Mouse (Mus musculus) CH12.LX (cell line): ENCODE measurements around the gene Lin52. TPM values are rescaled to one million over a fixed set of nuclear protein-coding genes. Genes with fewer than 3 reads are reported as not detected.

ENCODE experiments used
- DNase-seq: peaks from one replicate; pipeline ENCODE4 v3.0.0-alpha.2; 2013; ENCODE audit errors: extremely low read depth
- H3K27ac ChIP-seq: 2 replicates; pipeline ENCODE4 v1.5.1; 2012; ENCODE audit warnings: low read depth, mild to moderate bottlenecking, control low read depth, moderate library complexity; ENCODE audit not compliant: insufficient read depth
- H3K27me3 ChIP-seq: replicated peaks from 2 replicates; pipeline ENCODE3; 2012; ENCODE audit warnings: inconsistent platforms
- H3K36me3 ChIP-seq, 2 experiments: replicated peaks in 1 of 2; 2 replicates each; pipeline versions ENCODE3 to v1.6.1; 2012; ENCODE audit warnings: inconsistent platforms in 1 of 2, low read length in 1 of 2, mild to moderate bottlenecking in 1 of 2, mixed read lengths in 1 of 2, moderate library complexity in 1 of 2; ENCODE audit not compliant: control insufficient read depth in 1 of 2, insufficient read depth in 1 of 2
- H3K4me1 ChIP-seq, 2 experiments: 2 replicates each; pipeline ENCODE4 v1.6.1; 2012; ENCODE audit warnings: inconsistent platforms in 1 of 2, moderate library complexity in 1 of 2; ENCODE audit not compliant: insufficient read depth in 2 of 2, control insufficient read depth in 1 of 2
- H3K4me2 ChIP-seq: 2 replicates; pipeline ENCODE4 v1.6.1; 2012; ENCODE audit warnings: low read depth, mild to moderate bottlenecking, control low read depth; ENCODE audit not compliant: poor library complexity, insufficient read depth, severe bottlenecking
- H3K4me3 ChIP-seq, 3 experiments: fragments of 150-350 bp in 1 of 3; sonication (generic) in 1 of 3; replicated peaks in 1 of 3; 2 replicates each; pipeline versions ENCODE3 to v1.5.1; 2011 to 2012; ENCODE audit warnings: low read depth in 2 of 3, low read length in 2 of 3, mild to moderate bottlenecking in 2 of 3, moderate library complexity in 2 of 3, control low read depth in 1 of 3, improper control_type of control experiment in 1 of 3, inconsistent platforms in 1 of 3, mixed read lengths in 1 of 3; ENCODE audit not compliant: poor library complexity in 1 of 3
- H3K79me2 ChIP-seq: replicated peaks from 2 replicates; pipeline ENCODE4 v1.6.1; 2012; ENCODE audit warnings: mild to moderate bottlenecking, moderate library complexity; ENCODE audit not compliant: control insufficient read depth, poor library complexity, insufficient read depth, severe bottlenecking; ENCODE audit errors: extremely low read depth
- H3K9ac ChIP-seq: 2 replicates; pipeline ENCODE4 v1.6.1; 2012; ENCODE audit warnings: low read depth, mild to moderate bottlenecking, control low read depth, moderate library complexity; ENCODE audit not compliant: insufficient read depth
- H3K9me3 ChIP-seq: replicated peaks from 2 replicates; pipeline ENCODE3; 2012; ENCODE audit warnings: low read length, inconsistent platforms, mixed read lengths
- BHLHE40 ChIP-seq: IDR thresholded peaks from 2 replicates; pipeline ENCODE4 v1.6.1; 2011; ENCODE audit warnings: mild to moderate bottlenecking, low read depth, low read length, improper control_type of control experiment
- ELF1 ChIP-seq: IDR thresholded peaks from 2 replicates; pipeline ENCODE4 v1.6.1; 2014; ENCODE audit warnings: low read depth, mild to moderate bottlenecking, inconsistent platforms, low read length, improper control_type of control experiment
- HCFC1 ChIP-seq: IDR thresholded peaks from 2 replicates; pipeline ENCODE4 v1.6.1; 2012; ENCODE audit warnings: low read depth, mild to moderate bottlenecking, inconsistent platforms, low read length, improper control_type of control experiment
- IRF4 ChIP-seq: IDR thresholded peaks from 2 replicates; pipeline ENCODE4 v1.6.1; 2014; ENCODE audit warnings: low read depth, mild to moderate bottlenecking, inconsistent platforms, low read length, improper control_type of control experiment
- JUN ChIP-seq: IDR thresholded peaks from 2 replicates; pipeline ENCODE4 v1.6.1; 2011; ENCODE audit warnings: low read depth, mild to moderate bottlenecking, low read length, improper control_type of control experiment, moderate library complexity; ENCODE audit not compliant: insufficient read depth
- MAFK ChIP-seq: IDR thresholded peaks from 2 replicates; pipeline ENCODE4 v1.6.1; 2011; ENCODE audit warnings: low read length, improper control_type of control experiment; ENCODE audit not compliant: insufficient replicate concordance
- MAX ChIP-seq: IDR thresholded peaks from 2 replicates; pipeline ENCODE4 v1.6.1; 2011; ENCODE audit warnings: low read length, improper control_type of control experiment
- MAZ ChIP-seq: IDR thresholded peaks from 2 replicates; pipeline ENCODE4 v1.6.1; 2012; ENCODE audit warnings: low read depth, mild to moderate bottlenecking, inconsistent platforms, low read length, improper control_type of control experiment, moderate library complexity
- MEF2A ChIP-seq: IDR thresholded peaks from 2 replicates; pipeline ENCODE4 v1.6.1; 2014; ENCODE audit warnings: low read depth, mild to moderate bottlenecking, inconsistent platforms, low read length, improper control_type of control experiment, borderline replicate concordance
- MXI1 ChIP-seq: IDR thresholded peaks from 2 replicates; pipeline ENCODE4 v1.6.1; 2011; ENCODE audit warnings: mild to moderate bottlenecking, low read depth, low read length, improper control_type of control experiment
- NELFE ChIP-seq: IDR thresholded peaks from 2 replicates; pipeline ENCODE4 v1.6.1; 2011; ENCODE audit warnings: low read depth, low read length, improper control_type of control experiment
- NRF1 ChIP-seq: IDR thresholded peaks from 2 replicates; pipeline ENCODE4 v1.6.1; 2014; ENCODE audit warnings: low read depth, mild to moderate bottlenecking, inconsistent platforms, low read length, improper control_type of control experiment, moderate library complexity
- PAX5 ChIP-seq: IDR thresholded peaks from 2 replicates; pipeline ENCODE4 v1.6.1; 2012; ENCODE audit warnings: low read length, inconsistent platforms, mixed read lengths
- POLR2A ChIP-seq: IDR thresholded peaks from 2 replicates; pipeline ENCODE4 v1.6.1; 2011; ENCODE audit warnings: low read depth, mild to moderate bottlenecking, improper control_type of control experiment, low read length
- POLR2AphosphoS2 ChIP-seq: IDR thresholded peaks from 2 replicates; pipeline ENCODE4 v1.6.1; 2011; ENCODE audit warnings: low read depth, low read length, improper control_type of control experiment
- SIN3A ChIP-seq: IDR thresholded peaks from 2 replicates; pipeline ENCODE4 v1.6.1; 2012; ENCODE audit warnings: low read length, improper control_type of control experiment, inconsistent platforms
- SMC3 ChIP-seq: IDR thresholded peaks from 2 replicates; pipeline ENCODE4 v1.6.1; 2011; ENCODE audit warnings: low read depth, low read length, improper control_type of control experiment
- TBP ChIP-seq: conservative IDR thresholded peaks from 2 replicates; pipeline ENCODE4 v1.6.1; 2011; ENCODE audit warnings: low read depth, low read length, improper control_type of control experiment
- UBTF ChIP-seq: IDR thresholded peaks from 2 replicates; pipeline ENCODE4 v1.6.1; 2012; ENCODE audit warnings: low read depth, mild to moderate bottlenecking, inconsistent platforms, low read length, improper control_type of control experiment, moderate library complexity
- ZC3H11A ChIP-seq: IDR thresholded peaks from 2 replicates; pipeline ENCODE4 v1.6.1; 2012; ENCODE audit warnings: low read depth, mild to moderate bottlenecking, inconsistent platforms, low read length, improper control_type of control experiment
- ZMIZ1 ChIP-seq: IDR thresholded peaks from 2 replicates; pipeline ENCODE4 v1.6.1; 2012; ENCODE audit warnings: low read depth, mild to moderate bottlenecking, inconsistent platforms, low read length, improper control_type of control experiment
- dilution Hi-C: fragments of 300-500 bp; cut with MboI; formaldehyde crosslinking; loops from 2 replicates; pipeline ENCODE4 v1.14.3; 2020; ENCODE audit warnings: low sequenced_read_pairs; ENCODE audit not compliant: extremely low pct_unique_long_range_greater_than_20kb, extremely low pct_ligation_motif_present
- in situ Hi-C: fragments of 300-500 bp; cut with MboI; formaldehyde crosslinking; loops from 3 replicates; pipeline ENCODE4 v1.14.3; 2019; ENCODE audit warnings: low sequenced_read_pairs, low pct_ligation_motif_present, low pct_unique_long_range_greater_than_20kb, mixed read lengths
- polyA plus RNA-seq: library from polyadenylated mRNA; unstranded; fragments of >175 nt; gene quantifications from 2 replicates; pipeline ENCODE4 v1.2.1, GENCODE M21; 2012; ENCODE audit warnings: low read depth; ENCODE audit not compliant: insufficient read length
- total RNA-seq, 2 experiments: library from RNA; depleted of rRNA; stranded (reverse); fragments of 300-350 nt in 1 of 2; fragments of >200 nt in 1 of 2; gene quantifications; 2 replicates each; pipeline ENCODE4 v1.2.3; 2012 to 2014

Gene Lin52
- total and polyA plus RNA-seq, 3 experiments, result 5.9 to 16.2 (median 8.7) TPM

- Histone ChIP-seq H3K36me3 (no peaks in the 10 kb centered on the region), H3K27me3 (peaks cover 16% of the 10 kb centered on the region), H3K4me3 (peak within 1 kb of the TSS; percentile 55 to 71 (median 67)), H3K27ac (no peak within 1 kb of the TSS), H3K79me2 (no peaks in the 10 kb centered on the region), H3K4me1 (peaks cover 0 to 9% of the 10 kb centered on the region in 2 experiments; a peak in 2 of 4 replicates), H3K4me2 (peak within 1 kb of the TSS; percentile 91), H3K9me3 (peaks cover 2% of the 10 kb centered on the region), H3K9ac (peak within 1 kb of the TSS; percentile 36)
- in situ Hi-C loops, result no loop called here
- peak; percentile 61 for DNase-seq
- dilution Hi-C loops, result no loop called here
- 0 out of 2 replicates have a peak, but pooled peaks have one; percentile 3 for TF ChIP-seq IRF4
- TF ChIP-seq JUN, result no peak
- TF ChIP-seq ZC3H11A, result no peak
- TF ChIP-seq SMC3, result no peak
- no peak for TF ChIP-seq ZMIZ1
- no peak for TF ChIP-seq MEF2A
- TF ChIP-seq BHLHE40, result peak; percentile 78
- no peak for TF ChIP-seq UBTF
- peak; percentile 44; the same call in 1 of the 2 replicates for TF ChIP-seq NELFE
- no peak for TF ChIP-seq TBP
- TF ChIP-seq MXI1, result peak; percentile 91
- TF ChIP-seq ELF1, result 0 out of 2 replicates have a peak, but pooled peaks have one; percentile 17
- TF ChIP-seq MAZ, result no peak
- TF ChIP-seq PAX5, result no peak
- peak; percentile 53; the same call in 1 of the 2 replicates for TF ChIP-seq POLR2A
- peak; percentile 76 for TF ChIP-seq SIN3A
- no peak for TF ChIP-seq MAFK
- peak; percentile 46; the same call in 1 of the 2 replicates for TF ChIP-seq MAX
- TF ChIP-seq POLR2AphosphoS2, result no peak
- TF ChIP-seq HCFC1, result no peak
- peak; percentile 87 for TF ChIP-seq NRF1
Observed at GRCm38 (mm10) chr12:84408819-84409507, 42.3 kb upstream of the Lin52 start, which contains the start of the genes Entpd5 and Bbof1. TSS of gene Entpd5 (minus strand) at chr12:84409029. TSS of gene Bbof1 (plus strand) at chr12:84409071.
